Mouse (Mus musculus) midbrain, embryonic 14.5 days (tissue): ENCODE measurements around the gene Ksr2. TPM values are rescaled to one million over a fixed set of nuclear protein-coding genes. Genes with fewer than 3 reads are reported as not detected.
"Not testable (repeated sequence)": the region's sequence is repeated elsewhere in the genome, so short reads cannot be mapped to it uniquely, and the experiment has no call there.

Source experiments
- ATAC-seq: fragments of 200-750 bp; cut with Nextera tagmentation; 2 replicates; pipeline ENCODE4 v1.8.0; 2017; ENCODE audit warnings: moderate number of reproducible peaks, moderate library complexity; ENCODE audit not compliant: low FRiP score, low TSS enrichment
- DNase-seq: peaks from one replicate; pipeline ENCODE4 v3.0.0-alpha.2; 2015
- H3K27ac ChIP-seq: fragments of 300-500 bp; sonication (generic); replicated peaks from 2 replicates; pipeline ENCODE4 v1.5.1; 2014; ENCODE audit warnings: mild to moderate bottlenecking, low read depth, low read length, moderate library complexity
- H3K27me3 ChIP-seq: fragments of 300-500 bp; sonication (generic); 2 replicates; pipeline ENCODE4 v1.6.1; 2014; ENCODE audit warnings: low read length, control low read depth, mixed read lengths; ENCODE audit not compliant: control insufficient read depth, insufficient read depth
- H3K36me3 ChIP-seq: fragments of 300-500 bp; sonication (generic); 2 replicates; pipeline ENCODE4 v1.6.1; 2014; ENCODE audit warnings: low read length, control low read depth; ENCODE audit not compliant: control insufficient read depth, insufficient read depth
- H3K4me1 ChIP-seq: fragments of 300-500 bp; sonication (generic); 2 replicates; pipeline ENCODE4 v1.6.1; 2014; ENCODE audit warnings: mild to moderate bottlenecking, antibody characterized with exemption, low read length, control low read depth; ENCODE audit not compliant: control insufficient read depth, insufficient read depth
- H3K4me2 ChIP-seq: fragments of 300-500 bp; sonication (generic); 2 replicates; pipeline ENCODE4 v1.6.1; 2014; ENCODE audit warnings: mild to moderate bottlenecking, low read length, moderate library complexity
- H3K4me3 ChIP-seq: fragments of 300-500 bp; sonication (generic); replicated peaks from 2 replicates; pipeline ENCODE4 v1.5.1; 2014; ENCODE audit warnings: low read depth, low read length
- H3K9ac ChIP-seq: fragments of 300-500 bp; sonication (generic); replicated peaks from 2 replicates; pipeline ENCODE4 v1.6.1; 2014; ENCODE audit warnings: mild to moderate bottlenecking, low read length, moderate library complexity
- H3K9me3 ChIP-seq: fragments of 300-500 bp; sonication (generic); 2 replicates; pipeline ENCODE4 v1.6.1; 2016; ENCODE audit warnings: low read length, control low read depth, mixed read lengths; ENCODE audit not compliant: control insufficient read depth
- WGBS: fragments of 180-500 bp; shearing (Covaris S2); extraction: QIAGEN DNeasy Blood & Tissue Kit; methylation state at CpG from one replicate; pipeline ENCODE4 v1.1.7; 2014; 5-methylcytosine and 5-hydroxymethylcytosine counted together
- polyA plus RNA-seq: library from polyadenylated mRNA; unstranded; fragments of >200 nt; fragmentation: Nextera tagmentation; extraction: Ambion mirVana; gene quantifications from 2 replicates; pipeline ENCODE4 v1.2.1, GENCODE M21; 2014

Gene Ksr2
- polyA plus RNA-seq, 1 experiment from 2014 or later: 8.1 TPM

- Histone ChIP-seq H3K36me3 (no peaks in the 10 kb centered on the region), H3K9me3 (no peaks in the 10 kb centered on the region), H3K4me3 (no peak overlapping the region), H3K4me1 (no peaks in the 10 kb centered on the region), H3K27ac (no peak overlapping the region), H3K4me2 (no peak overlapping the region), H3K9ac (no peak overlapping the region), H3K27me3 (no peaks in the 10 kb centered on the region)
- DNase-seq (no peak), ATAC-seq (no peak)
- WGBS: 85% methylated on average over 6 of the region's 6 CpGs
These were observed 16.4 kb upstream of the Ksr2 start for GRCm38 (mm10) chr5:117397371-117397770.

- Histone ChIP-seq H3K27me3 (no peaks in the 10 kb centered on the region), H3K4me3 (no peak overlapping the region), H3K4me2 (no peak overlapping the region), H3K9ac (no peak overlapping the region), H3K36me3 (no peaks in the 10 kb centered on the region), H3K9me3 (no peaks in the 10 kb centered on the region), H3K4me1 (no peaks in the 10 kb centered on the region), H3K27ac (no peak overlapping the region)
- DNase-seq (peak; percentile 38), ATAC-seq (no peak)
- WGBS: 26% methylated on average over 4 of the region's 5 CpGs
These were observed 15.7 kb upstream of the Ksr2 start for GRCm38 (mm10) chr5:117398007-117398550.

- Histone ChIP-seq H3K4me2 (no peak overlapping the region), H3K9ac (no peak overlapping the region), H3K4me1 (no peaks in the 10 kb centered on the region), H3K27me3 (no peaks in the 10 kb centered on the region), H3K9me3 (no peaks in the 10 kb centered on the region), H3K4me3 (no peak overlapping the region), H3K27ac (no peak overlapping the region), H3K36me3 (no peaks in the 10 kb centered on the region)
- DNase-seq (no peak), ATAC-seq (no peak)
- WGBS: 85% methylated on average over 9 of the region's 9 CpGs
These were observed 14.5 kb upstream of the Ksr2 start for GRCm38 (mm10) chr5:117399281-117399680.

GRCm38 (mm10) chr5:117403609-117404008 is 10.2 kb upstream of the Ksr2 start:
- no peaks in the 10 kb centered on the region for H3K9me3 ChIP-seq
- no peak overlapping the region for H3K4me3 ChIP-seq
- ATAC-seq: no peak
- no peak overlapping the region for H3K27ac ChIP-seq
- H3K4me2 ChIP-seq: no peak overlapping the region
- 92% methylated on average over 8 of the region's 8 CpGs for WGBS
- H3K9ac ChIP-seq: no peak overlapping the region
- H3K27me3 ChIP-seq: no peaks in the 10 kb centered on the region
- DNase-seq: no peak
- no peaks in the 10 kb centered on the region for H3K36me3 ChIP-seq
- no peaks in the 10 kb centered on the region for H3K4me1 ChIP-seq

- DNase-seq, ATAC-seq, H3K9me3 ChIP-seq, H3K36me3 ChIP-seq, H3K27me3 ChIP-seq, H3K9ac ChIP-seq, H3K4me3 ChIP-seq, H3K27ac ChIP-seq, H3K4me1 ChIP-seq, H3K4me2 ChIP-seq: not testable (repeated sequence)
- WGBS: 98% methylated on average over 2 of the region's 2 CpGs
These were observed 9.1 kb upstream of the Ksr2 start for GRCm38 (mm10) chr5:117404671-117405070.

- Histone ChIP-seq H3K4me2 (no peak overlapping the region), H3K9ac (no peak overlapping the region), H3K36me3 (no peaks in the 10 kb centered on the region), H3K27ac (no peak overlapping the region), H3K4me3 (no peak overlapping the region), H3K4me1 (no peaks in the 10 kb centered on the region), H3K27me3 (no peaks in the 10 kb centered on the region), H3K9me3 (no peaks in the 10 kb centered on the region)
- WGBS: 70% methylated on average over 4 of the region's 4 CpGs
- ATAC-seq (no peak), DNase-seq (peak; percentile 53)
These were observed 5.6 kb upstream of the Ksr2 start for GRCm38 (mm10) chr5:117408216-117408615.

GRCm38 (mm10) chr5:117409369-117409768 is 4.4 kb upstream of the Ksr2 start:
- no peak overlapping the region for H3K4me2 ChIP-seq
- ATAC-seq (no peak), DNase-seq (no peak)
- H3K4me3 ChIP-seq: no peak overlapping the region
- H3K4me1 ChIP-seq: no peaks in the 10 kb centered on the region
- H3K9me3 ChIP-seq: no peaks in the 10 kb centered on the region
- H3K27me3 ChIP-seq: no peaks in the 10 kb centered on the region
- WGBS: 78% methylated on average over 6 of the region's 6 CpGs
- no peak overlapping the region for H3K9ac ChIP-seq
- no peaks in the 10 kb centered on the region for H3K36me3 ChIP-seq
- no peak overlapping the region for H3K27ac ChIP-seq

- Histone ChIP-seq H3K36me3 (no peaks in the 10 kb centered on the region), H3K4me3 (peak overlapping the region; percentile 70), H3K9me3 (no peaks in the 10 kb centered on the region), H3K9ac (peak overlapping the region; percentile 82), H3K27me3 (no peaks in the 10 kb centered on the region), H3K4me1 (peaks cover 13% of the 10 kb centered on the region), H3K4me2 (peak overlapping the region; percentile 66), H3K27ac (peak overlapping the region; percentile 99)
- DNase-seq: peak; percentile 55
- ATAC-seq: 0 out of 2 replicates have a peak, but pooled peaks have one; percentile 18
- WGBS: 0% methylated on average over 10 of the region's 10 CpGs
These were observed 811 bp downstream of the Ksr2 start for GRCm38 (mm10) chr5:117414611-117415010.

GRCm38 (mm10) chr5:117415011-117415912 is 1.5 kb downstream of the Ksr2 start:
- H3K27me3 ChIP-seq: no peaks in the 10 kb centered on the region
- peak overlapping the region; percentile 82 for H3K9ac ChIP-seq
- 23% methylated on average over 19 of the region's 19 CpGs for WGBS
- H3K36me3 ChIP-seq: no peaks in the 10 kb centered on the region
- H3K4me2 ChIP-seq: peak overlapping the region; percentile 66
- peak overlapping the region; percentile 70 for H3K4me3 ChIP-seq
- ATAC-seq: no peak
- peak; percentile 58 for DNase-seq
- peak overlapping the region; percentile 99 for H3K27ac ChIP-seq
- peaks cover 13% of the 10 kb centered on the region for H3K4me1 ChIP-seq
- H3K9me3 ChIP-seq: no peaks in the 10 kb centered on the region
